Mouse (Mus musculus): ENCODE results near the gene Gfod2. TPM values are rescaled to one million over a fixed set of nuclear protein-coding genes. Genes with fewer than 3 reads are reported as not detected.

The Gfod2 gene
- polyA plus RNA-seq (2016; fragmentation: Nextera tagmentation; extraction: Ambion mirVana), result 13.1 and 18.2 TPM in 2 replicates

DNA sequence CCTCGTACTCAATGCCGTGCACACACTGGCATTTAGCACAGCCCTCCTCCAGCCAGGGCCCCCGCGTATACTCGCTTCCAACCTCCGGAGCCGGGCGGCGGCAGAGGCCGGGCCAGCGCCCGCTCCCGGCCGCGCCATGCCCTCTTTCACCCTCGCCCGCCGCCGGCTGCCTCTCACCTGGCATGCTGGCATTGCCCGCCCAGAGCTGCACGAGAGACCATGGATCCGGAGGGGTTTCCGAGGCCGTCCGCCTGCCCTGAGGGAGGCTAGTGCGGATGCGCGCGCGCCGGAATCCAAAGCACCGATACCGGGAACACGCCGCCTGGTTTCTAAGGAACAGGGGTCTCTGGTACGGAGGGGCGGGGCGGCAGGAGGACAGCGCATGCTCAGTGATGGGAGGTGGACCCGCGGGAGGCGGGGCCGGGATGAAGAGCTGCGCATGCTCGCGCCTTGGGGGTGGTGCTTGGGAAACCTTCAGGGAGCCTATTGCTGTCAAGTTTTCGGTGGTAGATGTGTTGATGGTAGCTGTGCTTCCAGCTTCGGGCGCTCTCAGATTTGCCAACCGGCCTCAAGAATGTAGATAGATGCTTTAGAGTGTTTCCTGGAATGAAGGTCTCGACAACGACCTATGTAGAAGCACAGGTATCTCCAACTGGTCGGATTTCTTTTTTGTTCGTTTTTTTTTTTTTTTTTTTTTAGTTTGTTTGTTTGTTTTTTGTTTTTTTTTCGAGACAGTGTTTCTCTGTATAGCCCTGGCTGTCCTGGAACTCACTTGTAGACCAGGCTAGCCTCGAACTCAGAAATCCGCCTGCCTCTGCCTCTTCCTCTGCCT is at the start of gene Gfod2:
TSS of gene Gfod2 (minus strand) at position 388 of the 832 bp plus-strand sequence.
- Histone ChIP-seq H3K4me3 (peak within 1 kb of the TSS; percentile 93), H3K27ac (peak within 1 kb of the TSS; percentile 89), H3K27me3 (ENCODE audit: insufficient read depth, poor library complexity, severe bottlenecking) (no peaks in the 10 kb centered on the region), H3K4me1 (peaks cover 11% of the 10 kb centered on the region; the same call in 1 of the 2 replicates), H3K9me3 (no peaks in the 10 kb centered on the region), H3K36me3 (no peaks in the 10 kb centered on the region)
- 4% methylated on average over 57 of the region's 57 CpGs for WGBS
- peak; percentile 99 for DNase-seq (ENCODE audit: low spot score)

DNA sequence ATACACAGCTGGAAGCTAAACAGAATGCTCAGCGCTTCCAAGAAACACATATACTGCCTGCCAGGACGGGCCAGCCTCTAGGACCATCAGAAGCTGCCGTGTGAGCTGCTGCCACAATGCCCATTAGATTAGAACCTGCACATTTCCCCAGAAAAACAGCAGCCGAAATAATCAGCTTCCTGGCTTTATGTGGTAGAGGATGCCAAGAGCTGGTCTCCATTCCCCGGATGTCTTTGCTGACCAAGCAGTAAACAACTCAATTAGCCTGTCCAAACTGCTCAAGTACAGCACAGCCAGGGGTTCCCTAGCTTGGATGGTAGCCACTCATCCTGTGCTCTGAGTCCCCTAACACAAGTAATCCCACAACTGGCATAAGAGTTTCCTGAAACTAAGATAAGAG is 49.3 kb upstream of the Gfod2 start:
- Histone ChIP-seq H3K27me3 (ENCODE audit: insufficient read depth, poor library complexity, severe bottlenecking) (no peaks in the 10 kb centered on the region), H3K27ac (no peak overlapping the region), H3K4me1 (peaks cover 12% of the 10 kb centered on the region), H3K9me3 (no peaks in the 10 kb centered on the region), H3K4me3 (no peak overlapping the region), H3K36me3 (peaks cover 30% of the 10 kb centered on the region; the same call in 1 of the 2 replicates)
- DNase-seq (ENCODE audit: low spot score), result no peak
- 84% methylated on average over 5 of the region's 5 CpGs for WGBS

DNA sequence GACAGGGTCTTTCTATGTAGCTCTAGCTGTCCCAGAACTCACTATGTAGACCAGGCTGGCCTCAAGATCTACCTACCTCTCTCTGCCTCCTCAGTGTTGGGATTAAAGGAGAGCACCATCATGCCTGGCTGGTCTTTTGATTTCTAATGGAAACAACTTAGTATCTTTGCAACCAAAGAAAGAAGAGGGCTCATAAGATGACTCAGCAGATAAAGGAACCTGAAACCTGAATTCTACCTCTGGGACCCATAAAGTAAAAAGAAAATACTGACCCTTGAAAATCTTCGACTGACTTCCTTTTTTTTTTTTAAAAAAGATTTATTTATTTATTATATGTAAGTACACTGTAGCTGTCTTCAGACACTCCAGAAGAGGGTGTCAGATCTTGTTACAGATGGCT is 47.5 kb upstream of the Gfod2 start:
- Histone ChIP-seq H3K36me3 (peaks cover 20% of the 10 kb centered on the region; the same call in 1 of the 2 replicates), H3K27ac (no peak overlapping the region), H3K4me1 (peaks cover 7% of the 10 kb centered on the region; the same call in 1 of the 2 replicates), H3K4me3 (no peak overlapping the region), H3K27me3 (ENCODE audit: insufficient read depth, poor library complexity, severe bottlenecking) (no peaks in the 10 kb centered on the region), H3K9me3 (no peaks in the 10 kb centered on the region)
- WGBS, result 85% methylated on average over 1 of the region's 1 CpGs
- no peak for DNase-seq (ENCODE audit: low spot score)

DNA sequence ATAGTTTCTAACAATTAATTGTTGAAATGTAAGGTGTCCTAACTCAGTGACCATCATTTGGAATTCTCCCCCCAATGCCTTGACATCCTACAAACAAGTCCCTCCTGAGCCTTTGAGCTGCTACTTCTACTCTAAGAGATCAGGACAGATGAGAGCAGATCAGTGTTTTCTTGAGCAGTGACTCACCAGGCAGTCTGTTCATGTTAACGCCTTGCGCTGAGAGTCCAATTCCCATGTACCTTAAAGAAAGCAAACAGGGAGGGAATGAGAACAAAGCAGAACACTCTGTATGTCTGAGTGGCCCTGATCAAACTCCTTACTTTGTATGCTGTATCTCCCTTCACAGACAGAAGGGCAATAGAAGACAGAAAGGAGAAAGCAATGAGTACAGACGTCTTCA is 46.9 kb upstream of the Gfod2 start:
- Histone ChIP-seq H3K27ac (no peak overlapping the region), H3K36me3 (peaks cover 15% of the 10 kb centered on the region; the same call in 1 of the 2 replicates), H3K4me3 (no peak overlapping the region), H3K9me3 (no peaks in the 10 kb centered on the region), H3K4me1 (0 out of 2 replicates have a peak, but pooled peaks cover 5% of the 10 kb centered on the region), H3K27me3 (ENCODE audit: insufficient read depth, poor library complexity, severe bottlenecking) (no peaks in the 10 kb centered on the region)
- no peak for DNase-seq (ENCODE audit: low spot score)
- 80% methylated on average over 3 of the region's 3 CpGs for WGBS

DNA sequence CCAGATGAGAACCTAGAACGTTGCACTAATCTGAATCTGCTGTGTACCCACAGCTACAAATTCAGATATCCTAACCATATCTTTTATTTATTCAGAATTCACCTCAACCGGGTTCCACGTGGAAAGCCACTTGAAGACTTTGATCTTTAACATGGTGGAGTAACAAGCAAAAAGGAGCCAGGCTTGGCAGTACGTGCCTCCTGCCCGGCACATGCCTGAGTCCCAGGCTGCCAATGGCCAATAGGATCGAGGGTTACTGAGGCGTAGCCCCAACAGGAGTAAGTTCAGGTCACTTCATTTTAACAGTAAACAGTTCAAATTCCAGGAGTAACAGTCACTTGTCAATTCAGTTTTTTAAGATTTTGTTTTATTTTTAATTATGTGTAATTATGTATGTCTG is 46.3 kb upstream of the Gfod2 start:
- no peaks in the 10 kb centered on the region for H3K27me3 ChIP-seq (ENCODE audit: insufficient read depth, poor library complexity, severe bottlenecking)
- peaks cover 13% of the 10 kb centered on the region; the same call in 1 of the 2 replicates for H3K36me3 ChIP-seq
- 90% methylated on average over 7 of the region's 7 CpGs for WGBS
- DNase-seq (ENCODE audit: low spot score), result no peak
- no peak overlapping the region for H3K4me3 ChIP-seq
- no peaks in the 10 kb centered on the region for H3K9me3 ChIP-seq
- H3K4me1 ChIP-seq, result peaks cover 8% of the 10 kb centered on the region; the same call in 1 of the 2 replicates
- H3K27ac ChIP-seq, result no peak overlapping the region

DNA sequence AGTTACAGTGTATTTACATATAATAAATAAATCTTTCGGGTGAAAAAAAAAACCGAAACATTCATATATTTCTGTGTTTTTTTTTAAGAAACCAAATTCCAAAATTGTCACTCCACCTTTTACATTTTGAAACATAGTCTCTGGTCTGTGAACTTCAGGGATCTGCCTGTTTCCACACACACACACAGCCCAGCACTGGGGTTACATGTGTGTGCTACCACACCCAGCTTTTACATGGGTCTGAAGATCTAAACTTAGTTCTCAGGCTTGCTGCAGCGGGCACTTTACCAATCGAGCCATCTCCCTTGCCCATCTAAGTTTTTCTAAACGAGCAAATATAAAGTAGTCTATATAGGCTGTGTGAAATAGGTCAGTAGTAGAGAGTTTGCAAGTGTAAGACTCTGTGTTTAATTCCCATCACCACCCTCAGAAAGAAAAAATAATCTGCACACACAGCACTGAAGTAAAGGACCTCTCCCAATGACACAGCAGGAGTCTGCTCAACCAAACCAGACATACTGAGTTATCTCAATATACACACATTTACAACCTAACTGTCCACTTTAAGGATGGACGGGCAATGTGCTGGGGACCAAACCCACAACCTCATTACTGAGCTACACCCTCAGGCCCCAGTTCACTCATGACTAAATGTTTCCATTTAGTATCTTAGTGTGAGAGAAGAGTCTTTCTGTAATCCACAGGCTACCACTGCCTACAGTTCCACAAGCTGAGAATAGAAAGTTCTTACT is 42.9 kb upstream of the Gfod2 start:
- no peak overlapping the region for H3K4me3 ChIP-seq
- 78% methylated on average over 6 of the region's 6 CpGs for WGBS
- H3K27me3 ChIP-seq (ENCODE audit: insufficient read depth, poor library complexity, severe bottlenecking), result no peaks in the 10 kb centered on the region

DNA sequence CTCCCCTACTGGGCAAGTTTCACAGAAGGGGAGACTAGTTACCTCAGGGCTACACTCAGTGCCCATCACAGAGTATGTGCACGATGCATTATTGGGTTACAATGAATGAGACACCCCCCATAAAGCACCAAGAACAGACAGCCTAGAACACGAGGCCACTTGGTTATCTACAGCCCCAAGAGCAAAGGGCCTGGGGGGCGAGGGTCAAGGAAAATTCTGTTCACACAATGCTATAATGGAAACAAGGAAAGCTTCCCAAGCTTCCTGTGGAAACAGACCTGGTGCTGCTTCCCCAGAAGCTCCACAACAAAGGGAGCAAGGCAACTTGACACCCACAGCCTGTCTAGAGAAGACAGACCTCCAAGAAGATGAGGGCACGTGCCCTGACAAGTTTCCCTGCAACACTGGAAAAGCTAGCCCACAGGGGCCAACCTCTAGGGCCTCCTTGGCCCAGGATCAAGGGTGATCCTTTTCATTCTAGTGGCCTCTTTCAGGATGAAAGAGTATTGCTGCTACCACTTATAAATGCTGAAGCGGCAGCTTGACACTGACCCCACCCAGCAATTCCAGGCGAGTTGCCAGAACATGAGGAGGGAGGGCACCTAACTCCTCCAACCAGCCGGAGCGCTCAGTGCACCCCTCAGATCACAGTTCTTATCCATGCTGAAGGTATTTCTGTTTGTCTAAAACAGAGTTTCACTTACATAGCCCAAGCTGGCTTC is 40.8 kb upstream of the Gfod2 start:
- 43% methylated on average over 8 of the region's 8 CpGs for WGBS
- H3K36me3 ChIP-seq, result 0 out of 2 replicates have a peak, but pooled peaks cover 3% of the 10 kb centered on the region
- H3K27me3 ChIP-seq (ENCODE audit: insufficient read depth, poor library complexity, severe bottlenecking), result no peaks in the 10 kb centered on the region
- peak; percentile 89 for DNase-seq (ENCODE audit: low spot score)
- no peaks in the 10 kb centered on the region for H3K9me3 ChIP-seq
- H3K27ac ChIP-seq, result peak overlapping the region; percentile 77
- no peak overlapping the region for H3K4me3 ChIP-seq
- peaks cover 27% of the 10 kb centered on the region for H3K4me1 ChIP-seq

More for the DNA sequence above, 42.9 kb upstream of the Gfod2 start:
- H3K4me1 ChIP-seq, result peaks cover 22% of the 10 kb centered on the region
- peaks cover 10% of the 10 kb centered on the region; the same call in 1 of the 2 replicates for H3K36me3 ChIP-seq
- H3K27ac ChIP-seq, result peak overlapping the region; percentile 72
- peak; percentile 81 for DNase-seq (ENCODE audit: low spot score)
- no peaks in the 10 kb centered on the region for H3K9me3 ChIP-seq

DNA sequence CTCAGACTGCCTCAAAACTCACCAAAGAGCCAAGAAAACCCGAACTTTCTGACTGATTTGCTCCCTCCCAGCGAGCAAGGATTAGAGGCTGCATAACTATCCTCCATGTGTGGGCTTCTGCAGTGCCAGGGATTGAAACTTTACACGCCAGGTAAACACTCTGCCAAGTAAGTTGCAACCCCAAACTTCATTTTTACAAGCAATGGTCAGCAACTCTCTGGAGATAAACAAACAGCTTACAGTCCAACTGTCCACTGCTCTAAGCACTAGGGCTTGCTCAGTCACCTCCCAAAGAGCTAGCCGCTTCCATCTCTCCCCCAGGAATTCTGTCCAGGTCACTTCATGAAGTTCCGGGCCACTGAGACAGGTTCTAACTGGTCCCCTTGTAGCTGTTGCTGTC is 39.9 kb upstream of the Gfod2 start:
- Histone ChIP-seq H3K9me3 (no peaks in the 10 kb centered on the region), H3K4me3 (no peak overlapping the region), H3K27me3 (ENCODE audit: insufficient read depth, poor library complexity, severe bottlenecking) (no peaks in the 10 kb centered on the region), H3K36me3 (0 out of 2 replicates have a peak, but pooled peaks cover 3% of the 10 kb centered on the region), H3K4me1 (peaks cover 29% of the 10 kb centered on the region), H3K27ac (peak overlapping the region; percentile 77; the same call in 1 of the 2 replicates)
- WGBS, result 90% methylated on average over 5 of the region's 5 CpGs
- no peak for DNase-seq (ENCODE audit: low spot score)

DNA sequence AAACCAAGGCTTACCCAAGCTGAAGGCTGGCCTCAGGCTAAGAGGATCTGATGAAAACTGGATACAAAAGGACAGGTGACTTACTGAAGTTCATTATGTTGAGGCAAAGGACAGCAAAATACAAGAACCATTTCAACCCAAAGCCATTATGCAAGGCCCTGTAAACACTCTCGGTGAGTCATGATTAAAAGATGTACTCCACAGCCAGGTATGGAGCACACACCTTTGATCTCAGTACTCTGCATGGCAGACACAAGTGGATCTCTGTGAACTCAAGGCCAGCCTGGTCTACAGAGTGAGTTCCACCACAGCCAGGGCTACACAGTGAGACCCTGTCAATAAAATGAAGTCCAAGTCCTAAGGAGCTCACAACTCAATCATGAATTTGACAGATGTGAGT is 37.3 kb upstream of the Gfod2 start:
- Histone ChIP-seq H3K27me3 (ENCODE audit: insufficient read depth, poor library complexity, severe bottlenecking) (no peaks in the 10 kb centered on the region), H3K4me1 (peaks cover 25% of the 10 kb centered on the region), H3K9me3 (no peaks in the 10 kb centered on the region), H3K36me3 (0 out of 2 replicates have a peak, but pooled peaks cover 3% of the 10 kb centered on the region), H3K4me3 (no peak overlapping the region), H3K27ac (no peak overlapping the region)
- no peak for DNase-seq (ENCODE audit: low spot score)
- WGBS, result 97% methylated on average over 1 of the region's 1 CpGs

DNA sequence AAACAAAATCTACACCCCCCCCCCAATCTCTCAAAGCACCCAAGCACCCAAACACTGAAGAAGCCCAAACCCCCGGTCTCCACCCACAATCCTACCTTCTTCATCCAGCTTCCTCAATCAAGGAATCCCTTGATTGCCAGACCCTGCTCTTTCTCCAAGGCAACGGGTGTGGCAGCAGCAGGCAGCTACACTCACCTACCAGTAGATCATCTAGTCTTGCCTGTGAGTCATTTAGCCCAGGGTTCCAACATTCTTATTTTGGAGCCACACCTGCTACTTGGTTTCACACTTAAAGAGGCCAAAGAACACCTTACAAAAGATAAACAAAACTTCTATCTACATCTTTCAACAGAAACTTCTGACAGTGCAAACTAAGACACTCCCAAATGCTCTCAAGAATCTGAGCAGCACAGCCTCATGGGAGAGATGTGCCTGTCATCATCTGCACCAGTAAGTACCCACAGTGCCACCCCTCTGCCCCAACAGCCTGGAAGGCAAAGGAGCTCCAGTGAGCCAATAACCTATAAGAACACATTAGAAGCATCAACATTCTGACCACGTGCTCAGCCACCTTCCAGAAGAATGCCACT is 35.6 kb upstream of the Gfod2 start:
- Histone ChIP-seq H3K36me3 (peaks cover 7% of the 10 kb centered on the region; the same call in 1 of the 2 replicates), H3K4me3 (no peak overlapping the region), H3K4me1 (peaks cover 20% of the 10 kb centered on the region), H3K9me3 (no peaks in the 10 kb centered on the region), H3K27ac (no peak overlapping the region), H3K27me3 (ENCODE audit: insufficient read depth, poor library complexity, severe bottlenecking) (no peaks in the 10 kb centered on the region)
- 84% methylated on average over 3 of the region's 3 CpGs for WGBS
- no peak for DNase-seq (ENCODE audit: low spot score)

DNA sequence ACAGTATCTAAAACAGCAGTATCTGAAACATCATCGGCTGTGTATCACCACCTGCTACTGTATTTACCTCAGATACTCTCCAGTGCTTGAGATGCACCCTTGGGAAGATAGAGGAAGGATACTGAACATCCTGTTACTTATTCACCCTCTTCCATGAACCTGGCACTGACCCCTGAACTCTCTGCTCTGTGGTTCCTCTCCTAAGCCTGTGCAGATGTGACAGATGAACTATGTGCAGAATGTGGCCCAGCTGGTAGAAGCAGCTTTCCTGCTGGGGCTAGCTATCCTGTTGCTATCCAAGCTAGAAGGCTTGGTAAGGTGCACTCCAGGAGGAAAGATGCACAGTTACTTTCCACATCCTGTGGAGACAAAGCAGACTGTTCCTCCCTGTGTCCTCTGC is 34.9 kb upstream of the Gfod2 start:
- 96% methylated on average over 1 of the region's 1 CpGs for WGBS
- peaks cover 12% of the 10 kb centered on the region for H3K4me1 ChIP-seq
- no peaks in the 10 kb centered on the region for H3K9me3 ChIP-seq
- no peak overlapping the region for H3K27ac ChIP-seq
- no peaks in the 10 kb centered on the region for H3K27me3 ChIP-seq (ENCODE audit: insufficient read depth, poor library complexity, severe bottlenecking)
- H3K36me3 ChIP-seq, result peaks cover 8% of the 10 kb centered on the region; the same call in 1 of the 2 replicates
- H3K4me3 ChIP-seq, result no peak overlapping the region
- DNase-seq (ENCODE audit: low spot score), result no peak

DNA sequence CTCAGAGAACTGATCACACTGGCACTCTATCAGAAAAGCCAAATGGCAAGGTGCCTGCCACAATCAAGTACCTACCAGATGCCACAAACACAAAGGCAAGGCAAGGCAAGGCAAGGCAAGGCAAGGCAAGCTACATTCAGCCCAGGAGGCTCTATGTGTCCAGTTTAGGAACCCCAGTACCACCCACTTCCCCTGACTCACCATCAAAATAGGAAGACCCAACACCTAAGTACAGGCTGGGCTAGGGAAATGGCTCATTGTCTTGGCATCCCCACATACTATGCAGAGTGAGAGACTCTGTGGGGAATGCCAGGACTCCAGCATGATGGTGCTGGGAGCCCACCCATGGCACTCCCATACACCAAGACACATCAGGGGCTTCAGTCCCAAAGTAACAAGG is 31.2 kb upstream of the Gfod2 start:
- no peaks in the 10 kb centered on the region for H3K27me3 ChIP-seq (ENCODE audit: insufficient read depth, poor library complexity, severe bottlenecking)
- H3K36me3 ChIP-seq, result peaks cover 26% of the 10 kb centered on the region
- H3K4me1 ChIP-seq, result peaks cover 11% of the 10 kb centered on the region
- H3K27ac ChIP-seq, result no peak overlapping the region
- no peaks in the 10 kb centered on the region for H3K9me3 ChIP-seq
- no peak overlapping the region for H3K4me3 ChIP-seq
- no peak for DNase-seq (ENCODE audit: low spot score)
